Mouse (Mus musculus) liver, postnatal 0 days (tissue): ENCODE measurements around the gene Sgo1.

Experiments used
- CTCF ChIP-seq: sonication (generic); IDR thresholded peaks from 2 replicates; pipeline ENCODE4 v1.5.1; 2016; ENCODE audit warnings: antibody characterized with exemption, low read depth
- EP300 ChIP-seq: IDR thresholded peaks from 2 replicates; pipeline ENCODE4 v1.6.1; 2016; ENCODE audit warnings: antibody characterized with exemption, low read depth, mild to moderate bottlenecking

DNA sequence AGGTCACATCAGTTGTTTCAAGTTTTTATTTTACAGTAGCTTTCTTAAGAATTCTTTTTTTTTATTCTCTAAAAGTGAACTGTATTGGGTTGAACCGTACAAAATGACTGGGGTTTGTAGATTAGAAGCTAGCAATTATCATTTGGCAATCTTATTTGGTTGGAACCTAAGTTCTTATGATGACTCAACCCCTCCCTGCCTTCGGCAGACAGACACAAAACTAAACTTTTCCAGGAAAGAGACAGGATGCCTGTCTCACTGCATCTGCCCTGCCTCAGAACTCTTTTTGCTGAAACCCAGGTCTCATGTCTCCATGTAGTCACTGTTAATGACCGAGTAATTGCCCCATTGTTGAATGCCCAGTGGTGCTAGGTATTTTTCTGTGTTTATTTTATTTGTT is 24.9 kb downstream of the Sgo1 start:
- TF ChIP-seq CTCF, result no peak
- no peak for TF ChIP-seq EP300
